Mouse (Mus musculus): ENCODE data around the gene Casd1. TPM values are rescaled to one million over a fixed set of nuclear protein-coding genes. Genes with fewer than 3 reads are reported as not detected.

The Casd1 gene
- 46.0 and 47.5 TPM in 2 replicates for polyA plus RNA-seq (2015; fragmentation: Nextera tagmentation; extraction: Ambion mirVana)

GRCm38 (mm10) chr6:4600658-4601296 is at the start of gene Casd1:
Gene Casd1, plus strand, starts transcription at chr6:4600839.
- Histone ChIP-seq H3K9me3 (no peaks in the 10 kb centered on the region), H3K27ac (peak within 1 kb of the TSS; percentile 96), H3K27me3 (replicated peaks) (no peaks in the 10 kb centered on the region), H3K4me3 (peak within 1 kb of the TSS; percentile 79), H3K36me3 (replicated peaks) (no peaks in the 10 kb centered on the region), H3K4me2 (peak within 1 kb of the TSS; percentile 96), H3K9ac (peak within 1 kb of the TSS; percentile 98), H3K4me1 (peaks cover 25% of the 10 kb centered on the region)
- under 1% methylated on average over 44 of the region's 64 CpGs for WGBS
- ATAC-seq (replicated peaks) = peak; percentile 95

GRCm38 (mm10) chr6:4555366-4555765 is 45.3 kb upstream of the Casd1 start:
- H3K4me1 ChIP-seq = peaks cover 4% of the 10 kb centered on the region; the same call in 1 of the 2 replicates
- H3K27ac ChIP-seq = no peak overlapping the region
- H3K4me3 ChIP-seq = no peak overlapping the region
- 39% methylated on average over 6 of the region's 6 CpGs for WGBS
- no peaks in the 10 kb centered on the region for H3K9me3 ChIP-seq
- no peaks in the 10 kb centered on the region for H3K36me3 ChIP-seq (replicated peaks)
- ATAC-seq (replicated peaks) = no peak
- H3K27me3 ChIP-seq (replicated peaks) = no peaks in the 10 kb centered on the region
- no peak overlapping the region for H3K4me2 ChIP-seq
- no peak overlapping the region for H3K9ac ChIP-seq

GRCm38 (mm10) chr6:4557086-4557485 is 43.6 kb upstream of the Casd1 start:
- no peaks in the 10 kb centered on the region for H3K36me3 ChIP-seq (replicated peaks)
- no peak overlapping the region for H3K9ac ChIP-seq
- no peaks in the 10 kb centered on the region for H3K9me3 ChIP-seq
- H3K4me3 ChIP-seq = no peak overlapping the region
- no peak for ATAC-seq (replicated peaks)
- H3K4me2 ChIP-seq = no peak overlapping the region
- H3K27me3 ChIP-seq (replicated peaks) = no peaks in the 10 kb centered on the region; the same call in 1 of the 2 replicates
- H3K4me1 ChIP-seq = peaks cover 6% of the 10 kb centered on the region; the same call in 1 of the 2 replicates
- no peak overlapping the region for H3K27ac ChIP-seq
- 80% methylated on average over 8 of the region's 8 CpGs for WGBS

GRCm38 (mm10) chr6:4557678-4558077 is 43.0 kb upstream of the Casd1 start:
- H3K9ac ChIP-seq = no peak overlapping the region
- H3K27ac ChIP-seq = no peak overlapping the region
- H3K4me3 ChIP-seq = no peak overlapping the region
- ATAC-seq (replicated peaks) = no peak
- H3K27me3 ChIP-seq (replicated peaks) = no peaks in the 10 kb centered on the region; the same call in 1 of the 2 replicates
- H3K4me2 ChIP-seq = no peak overlapping the region
- WGBS = 18% methylated on average over 7 of the region's 7 CpGs
- no peaks in the 10 kb centered on the region for H3K9me3 ChIP-seq
- H3K36me3 ChIP-seq (replicated peaks) = no peaks in the 10 kb centered on the region
- peaks cover 6% of the 10 kb centered on the region; the same call in 1 of the 2 replicates for H3K4me1 ChIP-seq

GRCm38 (mm10) chr6:4561156-4561555 is 39.5 kb upstream of the Casd1 start:
- Histone ChIP-seq H3K27ac (no peak overlapping the region), H3K36me3 (replicated peaks) (no peaks in the 10 kb centered on the region), H3K4me3 (no peak overlapping the region), H3K4me1 (0 out of 2 replicates have a peak, but pooled peaks cover 2% of the 10 kb centered on the region), H3K9me3 (no peaks in the 10 kb centered on the region), H3K9ac (no peak overlapping the region), H3K4me2 (no peak overlapping the region), H3K27me3 (replicated peaks) (no peaks in the 10 kb centered on the region; the same call in 1 of the 2 replicates)
- WGBS = 28% methylated on average over 11 of the region's 11 CpGs
- no peak for ATAC-seq (replicated peaks)

GRCm38 (mm10) chr6:4561621-4562020 is 39.0 kb upstream of the Casd1 start:
- 0 out of 2 replicates have a peak, but pooled peaks cover 2% of the 10 kb centered on the region for H3K4me1 ChIP-seq
- H3K9me3 ChIP-seq = no peaks in the 10 kb centered on the region
- H3K36me3 ChIP-seq (replicated peaks) = no peaks in the 10 kb centered on the region
- no peak overlapping the region for H3K9ac ChIP-seq
- no peak overlapping the region for H3K27ac ChIP-seq
- no peak overlapping the region for H3K4me3 ChIP-seq
- no peak overlapping the region for H3K4me2 ChIP-seq
- ATAC-seq (replicated peaks) = no peak
- H3K27me3 ChIP-seq (replicated peaks) = no peaks in the 10 kb centered on the region; the same call in 1 of the 2 replicates

- Histone ChIP-seq H3K9ac (no peak overlapping the region), H3K9me3 (no peaks in the 10 kb centered on the region), H3K36me3 (replicated peaks) (no peaks in the 10 kb centered on the region), H3K4me2 (no peak overlapping the region), H3K4me1 (0 out of 2 replicates have a peak, but pooled peaks cover 2% of the 10 kb centered on the region), H3K27me3 (replicated peaks) (no peaks in the 10 kb centered on the region; the same call in 1 of the 2 replicates), H3K4me3 (no peak overlapping the region), H3K27ac (no peak overlapping the region)
- ATAC-seq (replicated peaks) = no peak
- WGBS = 69% methylated on average over 1 of the region's 1 CpGs
Measured at GRCm38 (mm10) chr6:4562401-4562800, 38.2 kb upstream of the Casd1 start.

- Histone ChIP-seq H3K27me3 (replicated peaks) (no peaks in the 10 kb centered on the region; the same call in 1 of the 2 replicates), H3K36me3 (replicated peaks) (no peaks in the 10 kb centered on the region), H3K27ac (no peak overlapping the region), H3K9me3 (no peaks in the 10 kb centered on the region), H3K4me3 (no peak overlapping the region), H3K4me2 (no peak overlapping the region), H3K9ac (no peak overlapping the region), H3K4me1 (0 out of 2 replicates have a peak, but pooled peaks cover 2% of the 10 kb centered on the region)
- 80% methylated on average over 5 of the region's 5 CpGs for WGBS
- no peak for ATAC-seq (replicated peaks)
Measured at GRCm38 (mm10) chr6:4563477-4563876, 37.2 kb upstream of the Casd1 start.

GRCm38 (mm10) chr6:4570412-4570811 is 30.2 kb upstream of the Casd1 start:
- Histone ChIP-seq H3K4me3 (no peak overlapping the region), H3K9me3 (no peaks in the 10 kb centered on the region), H3K27me3 (replicated peaks) (no peaks in the 10 kb centered on the region), H3K4me1 (no peaks in the 10 kb centered on the region), H3K9ac (no peak overlapping the region), H3K36me3 (replicated peaks) (no peaks in the 10 kb centered on the region), H3K4me2 (no peak overlapping the region), H3K27ac (no peak overlapping the region)
- no peak for ATAC-seq (replicated peaks)
- WGBS = 73% methylated on average over 4 of the region's 4 CpGs

GRCm38 (mm10) chr6:4577756-4578155 is 22.9 kb upstream of the Casd1 start:
- no peak overlapping the region for H3K4me3 ChIP-seq
- H3K27me3 ChIP-seq (replicated peaks) = no peaks in the 10 kb centered on the region
- H3K9me3 ChIP-seq = no peaks in the 10 kb centered on the region
- no peak overlapping the region for H3K4me2 ChIP-seq
- H3K27ac ChIP-seq = no peak overlapping the region
- WGBS = 69% methylated on average over 5 of the region's 5 CpGs
- H3K4me1 ChIP-seq = no peaks in the 10 kb centered on the region
- no peak for ATAC-seq (replicated peaks)
- H3K9ac ChIP-seq = no peak overlapping the region
- no peaks in the 10 kb centered on the region for H3K36me3 ChIP-seq (replicated peaks)

GRCm38 (mm10) chr6:4578343-4578742 is 22.3 kb upstream of the Casd1 start:
- Histone ChIP-seq H3K9ac (no peak overlapping the region), H3K36me3 (replicated peaks) (no peaks in the 10 kb centered on the region), H3K4me1 (no peaks in the 10 kb centered on the region), H3K4me2 (no peak overlapping the region), H3K9me3 (no peaks in the 10 kb centered on the region), H3K4me3 (no peak overlapping the region), H3K27me3 (replicated peaks) (no peaks in the 10 kb centered on the region), H3K27ac (no peak overlapping the region)
- no peak for ATAC-seq (replicated peaks)
- 88% methylated on average over 6 of the region's 6 CpGs for WGBS

- no peak for ATAC-seq (replicated peaks)
- no peak overlapping the region for H3K4me3 ChIP-seq
- WGBS = 73% methylated on average over 5 of the region's 5 CpGs
- H3K27ac ChIP-seq = no peak overlapping the region
- H3K4me1 ChIP-seq = no peaks in the 10 kb centered on the region
- no peak overlapping the region for H3K9ac ChIP-seq
- no peaks in the 10 kb centered on the region for H3K27me3 ChIP-seq (replicated peaks)
- H3K9me3 ChIP-seq = no peaks in the 10 kb centered on the region
- H3K4me2 ChIP-seq = no peak overlapping the region
- H3K36me3 ChIP-seq (replicated peaks) = no peaks in the 10 kb centered on the region
Measured at GRCm38 (mm10) chr6:4579620-4580019, 21.0 kb upstream of the Casd1 start.

- 0 out of 2 replicates have a peak, but pooled peaks have one; percentile 39 for ATAC-seq (replicated peaks)
- WGBS = 28% methylated on average over 6 of the region's 6 CpGs
Measured at GRCm38 (mm10) chr6:4583485-4583884, 17.2 kb upstream of the Casd1 start.

More at GRCm38 (mm10) chr6:4583485-4583884, 17.2 kb upstream of the Casd1 start:
- Histone ChIP-seq H3K36me3 (replicated peaks) (no peaks in the 10 kb centered on the region), H3K4me2 (no peak overlapping the region), H3K27me3 (replicated peaks) (no peaks in the 10 kb centered on the region), H3K9ac (no peak overlapping the region), H3K27ac (no peak overlapping the region), H3K9me3 (no peaks in the 10 kb centered on the region), H3K4me1 (no peaks in the 10 kb centered on the region), H3K4me3 (no peak overlapping the region)
